Mouse (Mus musculus) liver, embryonic 16.5 days (tissue): ENCODE measurements around the gene Sema6c. TPM values are rescaled to one million over a fixed set of nuclear protein-coding genes. Genes with fewer than 3 reads are reported as not detected.

Source experiments
- microRNA-seq: library from miRNA; unstranded; fragments of <30 nt; microRNA quantifications from one replicate; pipeline ENCODE4, GENCODE M21; 2016
- polyA plus RNA-seq: library from polyadenylated mRNA; unstranded; fragments of >200 nt; fragmentation: Nextera tagmentation; extraction: Ambion mirVana; gene quantifications from 2 replicates; pipeline ENCODE4 v1.2.1, GENCODE M21; 2015

Gene Sema6c
- polyA plus RNA-seq, 1 experiment from 2014 or later: 0.19 TPM

Small RNA genes lying within 50 kb of the gene (microRNA-seq; reads per million reads assigned to microRNA genes)
- not detected for gene Mir8099-1

Other genes with a start within 250 kb of the Sema6c start
- 139 and 163 TPM in 2 replicates for gene Selenbp1, start 227.4 kb upstream of the Sema6c start, polyA plus RNA-seq
- 1.2 TPM in 2 replicates for gene Rfx5, start 206.4 kb upstream of the Sema6c start, polyA plus RNA-seq
- gene Pi4kb, start 185.7 kb upstream of the Sema6c start, polyA plus RNA-seq: 7.8 and 11.6 TPM in 2 replicates
- gene Zfp687, start 145.0 kb upstream of the Sema6c start, polyA plus RNA-seq: 6.2 and 6.8 TPM in 2 replicates
- 146 and 154 TPM in 2 replicates for gene Psmd4, start 117.8 kb upstream of the Sema6c start, polyA plus RNA-seq
- gene Pip5k1a, start 53.5 kb upstream of the Sema6c start, polyA plus RNA-seq: 8.5 and 8.9 TPM in 2 replicates
- gene Vps72, start 49.4 kb upstream of the Sema6c start, polyA plus RNA-seq: 29.6 and 33.4 TPM in 2 replicates
- gene Tmod4, start 36.0 kb upstream of the Sema6c start, polyA plus RNA-seq: 0.83 and 1.2 TPM in 2 replicates
- 24.7 and 25.5 TPM in 2 replicates for gene Scnm1, start 26.4 kb upstream of the Sema6c start, polyA plus RNA-seq
- 7.5 and 7.8 TPM in 2 replicates for gene Lysmd1, start 26.4 kb upstream of the Sema6c start, polyA plus RNA-seq
- 9.3 and 9.6 TPM in 2 replicates for gene Tnfaip8l2, start 18.1 kb upstream of the Sema6c start, polyA plus RNA-seq
- 6.6 and 7.0 TPM in 2 replicates for gene Gabpb2, start 57.5 kb downstream of the Sema6c start, polyA plus RNA-seq
- gene Cdc42se1, start 68.3 kb downstream of the Sema6c start, polyA plus RNA-seq: 36.4 and 37.3 TPM in 2 replicates
- 1.8 and 2.0 TPM in 2 replicates for gene Mllt11, start 71.7 kb downstream of the Sema6c start, polyA plus RNA-seq
- gene Gm128, start 81.1 kb downstream of the Sema6c start, polyA plus RNA-seq: 0.07 TPM in 2 replicates
- not detected in 2 replicates for gene Bnipl, start 90.7 kb downstream of the Sema6c start, polyA plus RNA-seq
- gene Mindy1, start 120.9 kb downstream of the Sema6c start, polyA plus RNA-seq: 21.5 and 23.2 TPM in 2 replicates
- 8.8 and 9.5 TPM in 2 replicates for gene Prune1, start 121.6 kb downstream of the Sema6c start, polyA plus RNA-seq
- gene Anxa9, start 146.7 kb downstream of the Sema6c start, polyA plus RNA-seq: 2.2 and 2.5 TPM in 2 replicates
- 111 and 117 TPM in 2 replicates for gene Cers2, start 154.3 kb downstream of the Sema6c start, polyA plus RNA-seq
- gene Setdb1, start 196.7 kb downstream of the Sema6c start, polyA plus RNA-seq: 12.2 and 13.0 TPM in 2 replicates
- not detected in 2 replicates for gene 4930558C23Rik, start 242.4 kb downstream of the Sema6c start, polyA plus RNA-seq